Mouse (Mus musculus) left cerebral cortex, postnatal 10 days (tissue): ENCODE results near the gene Tm4sf5. TPM values are rescaled to one million over a fixed set of nuclear protein-coding genes. Genes with fewer than 3 reads are reported as not detected.
"Not testable (repeated sequence)": the region's sequence is repeated elsewhere in the genome, so short reads cannot be mapped to it uniquely, and the experiment has no call there.

ENCODE experiments used
- DNase-seq, 2 experiments: peaks; one replicate each; pipeline ENCODE4 v3.0.0; 2021 to 2022; ENCODE audit warnings: low spot score in 2 of 2, mixed read lengths in 1 of 2; ENCODE audit errors: extremely low spot score in 1 of 2
- intact Hi-C: fragments of 180-260 bp; cut with DNase I; formaldehyde crosslinking; loops from one replicate; pipeline ENCODE4 v1.15.1; 2025
- total RNA-seq, 2 experiments: library from RNA; stranded (reverse); gene quantifications; 2 replicates each; pipeline ENCODE4 v1.2.3; 2021

Tm4sf5 gene
- total RNA-seq, 2 experiments from 2014 or later: 1.4 to 1.5 TPM

DNA sequence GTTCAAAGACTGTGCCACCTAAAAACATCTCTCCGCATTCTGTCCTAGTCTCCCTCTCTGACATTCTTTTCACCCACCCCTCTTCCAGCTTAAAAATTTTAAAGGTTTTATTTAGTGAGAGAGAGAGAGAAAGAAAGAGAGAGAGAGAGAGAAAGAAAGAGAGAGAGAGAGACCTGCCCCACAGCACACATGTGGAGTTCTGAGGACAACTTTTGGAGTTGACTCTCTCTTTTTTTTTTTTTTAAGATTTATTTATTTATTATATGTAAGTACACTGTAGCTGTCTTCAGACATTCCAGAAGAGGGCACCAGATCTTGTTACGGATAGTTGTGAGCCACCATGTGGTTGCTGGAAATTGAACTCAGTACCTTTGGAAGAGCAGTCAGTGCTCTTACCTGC lies 26.0 kb downstream of the Tm4sf5 start:
- intact Hi-C loops, DNase-seq: not testable (repeated sequence)

DNA sequence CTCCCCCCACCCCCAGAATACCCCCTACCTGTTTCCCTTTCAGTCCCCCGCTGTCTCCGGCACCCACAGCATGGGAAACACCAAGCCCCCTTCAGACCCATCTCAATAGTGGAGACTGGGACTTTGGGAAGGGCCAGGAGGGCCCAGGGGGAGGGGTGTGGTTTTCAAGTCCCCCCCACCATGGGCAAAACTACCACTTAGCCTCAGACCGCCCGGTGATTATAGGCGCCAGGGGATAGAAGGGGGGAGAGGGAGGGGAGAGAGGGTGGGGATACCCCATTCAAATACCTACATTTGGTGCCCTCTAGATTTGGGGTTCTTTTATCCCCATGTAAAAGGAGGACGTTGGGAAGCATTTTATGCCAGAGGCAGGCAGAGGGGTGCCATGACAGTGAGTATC lies 27.8 kb downstream of the Tm4sf5 start, which contains the start of gene Gm40193:
Gm40193 (minus strand) TSS at position 101 of the 400 bp plus-strand sequence.
- intact Hi-C loops: no loop called here
- DNase-seq: no peak

DNA sequence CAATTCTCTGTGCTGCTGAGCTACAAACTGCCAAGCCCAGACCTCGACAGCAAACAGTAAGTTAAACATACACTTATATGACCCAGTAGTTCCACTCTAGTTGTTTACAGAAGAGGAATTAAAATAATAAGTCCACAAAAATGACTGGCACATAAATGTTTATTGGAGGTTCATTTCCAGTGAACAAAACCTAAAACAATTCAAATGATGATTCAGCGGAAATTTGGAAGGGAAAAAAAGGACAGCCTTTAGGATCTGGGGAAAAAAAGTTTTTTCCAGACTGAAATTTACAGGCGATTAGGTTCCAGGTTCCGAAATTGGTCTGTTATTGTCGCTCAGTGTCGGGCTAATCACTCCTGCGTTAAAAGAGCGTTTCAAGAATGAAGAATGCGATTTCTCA lies 34.4 kb downstream of the Tm4sf5 start:
- no peak for DNase-seq
- intact Hi-C loops: no loop called here

DNA sequence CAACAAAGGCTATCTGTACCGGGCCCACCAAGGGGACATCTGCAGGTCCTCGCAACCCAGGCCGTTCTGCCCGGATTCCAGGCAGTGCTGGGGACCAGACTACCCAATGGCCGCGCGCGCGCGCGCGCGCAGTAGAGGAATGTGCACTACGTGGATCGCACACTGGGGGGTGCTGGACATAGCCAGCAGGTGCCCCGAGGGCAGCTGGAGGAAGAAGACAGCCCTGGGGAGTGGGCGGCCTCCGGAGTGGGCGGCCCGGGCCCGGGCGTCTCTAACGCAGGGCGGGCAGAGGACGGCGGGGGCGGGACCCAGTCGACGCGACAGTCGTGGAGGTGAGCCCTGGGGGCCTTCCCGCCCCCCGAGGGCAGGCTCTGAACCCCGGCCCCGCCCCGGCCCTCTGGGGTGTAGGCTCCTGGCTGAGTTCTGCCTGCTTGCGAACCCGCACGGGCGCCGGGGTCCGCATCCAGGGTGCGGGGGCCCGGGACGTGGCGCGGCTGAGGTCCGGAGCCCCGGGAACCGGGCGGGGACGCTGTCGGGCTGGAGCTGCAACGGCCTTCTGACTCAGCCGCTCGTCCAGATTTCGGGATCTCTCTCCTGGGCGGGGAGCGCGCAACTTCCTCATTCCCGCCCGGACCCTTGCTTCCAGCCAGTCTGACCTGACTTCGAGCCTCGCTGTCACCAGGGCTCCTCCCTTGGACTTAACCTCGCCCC lies 35.0 kb downstream of the Tm4sf5 start, which contains the start of gene Pld2:
Pld2 (plus strand) TSS at position 188 of the 711 bp plus-strand sequence.
- intact Hi-C loops: loop anchor here (5.0 kb wide), 1 partner anchor 67 kb away; no protein-coding TSS in a partner anchor
- DNase-seq: peak; percentile 68 to 95

DNA sequence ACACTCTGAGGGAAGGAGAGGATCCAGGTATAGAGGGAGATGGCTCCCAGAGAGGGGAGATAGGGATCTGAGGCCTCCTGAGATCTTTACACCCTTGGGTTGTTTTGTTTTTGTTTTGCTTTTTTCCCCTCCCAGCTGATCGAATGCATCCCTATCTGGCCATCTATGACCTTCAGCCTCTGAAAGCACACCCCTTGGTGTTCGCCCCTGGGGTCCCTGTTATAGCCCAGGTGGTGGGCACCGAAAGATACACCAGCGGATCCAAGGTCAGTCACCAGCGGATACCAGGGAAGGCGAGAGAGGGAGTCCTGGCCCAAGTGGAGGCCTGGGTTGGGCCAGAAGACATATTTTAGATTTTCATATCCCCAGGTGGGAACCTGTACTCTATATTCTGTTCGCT lies 35.9 kb downstream of the Tm4sf5 start:
- DNase-seq: no peak

DNA sequence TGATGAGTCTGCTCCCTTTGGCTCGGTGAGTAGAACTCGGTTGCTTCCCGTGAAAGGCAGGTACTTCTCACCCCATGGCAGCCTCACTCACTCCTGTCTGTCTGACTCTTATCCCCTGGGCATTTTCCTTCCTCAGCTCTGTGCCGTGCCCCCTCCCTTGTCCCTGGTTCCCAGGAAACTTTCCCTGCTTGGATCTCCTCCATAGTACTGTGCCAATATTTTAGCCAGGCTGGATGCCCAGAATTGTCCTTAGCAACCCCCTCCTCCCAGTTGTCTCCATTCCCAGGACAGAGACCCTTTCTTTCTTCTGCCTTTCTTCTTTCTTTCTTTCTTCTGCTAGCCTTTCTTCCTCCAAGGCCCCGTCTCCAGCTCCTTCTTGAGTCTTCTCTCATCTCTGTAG lies 36.4 kb downstream of the Tm4sf5 start:
- DNase-seq: peak in 1 of 2 experiments; percentile 39
- intact Hi-C loops: loop anchor here (5.0 kb wide), 1 partner anchor 66 kb away; no protein-coding TSS in a partner anchor

More for the DNA sequence above, 35.9 kb downstream of the Tm4sf5 start:
- intact Hi-C loops: loop anchor here (5.0 kb wide), 1 partner anchor 66 kb away; no protein-coding TSS in a partner anchor

DNA sequence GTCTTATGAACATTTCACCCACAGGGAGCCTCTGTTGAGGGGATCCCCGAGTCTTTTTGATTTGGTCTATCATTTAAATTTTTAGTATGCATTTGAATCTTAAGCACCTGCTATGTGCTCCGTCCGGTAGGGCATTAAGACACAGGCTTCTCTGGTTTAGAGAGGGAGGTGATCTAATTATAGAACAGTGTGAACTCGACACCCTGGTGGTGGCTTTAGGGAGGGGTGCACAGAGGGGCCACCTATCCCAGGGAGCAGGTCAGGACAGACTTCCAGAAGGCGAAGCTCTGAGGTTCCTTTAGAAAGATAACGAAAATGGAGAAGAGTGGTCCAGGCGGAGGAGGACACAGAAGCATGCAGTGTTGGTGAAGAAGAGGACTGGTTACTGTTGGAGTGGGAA lies 39.5 kb downstream of the Tm4sf5 start:
- intact Hi-C loops: loop anchor here (5.0 kb wide), 1 partner anchor 63 kb away; no protein-coding TSS in a partner anchor
- no peak for DNase-seq

DNA sequence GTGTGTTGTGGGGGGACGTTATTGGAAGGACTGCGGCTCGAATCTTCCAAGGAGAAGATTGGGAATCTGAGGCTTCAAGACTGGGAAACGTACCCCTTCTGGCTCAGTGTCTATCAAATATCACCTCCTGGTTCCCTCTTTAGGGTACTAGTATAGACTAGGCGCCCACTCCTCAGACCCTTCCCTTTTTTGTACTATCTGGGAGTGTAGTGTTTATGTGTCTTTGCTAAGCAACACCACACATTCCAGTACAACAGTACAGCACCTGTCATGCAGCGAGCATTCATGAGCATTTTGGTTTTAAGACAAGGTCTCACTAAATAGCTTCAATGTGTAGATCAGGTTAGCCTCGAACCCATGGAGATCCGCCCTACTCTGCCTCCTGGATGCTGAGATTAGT lies 46.5 kb downstream of the Tm4sf5 start:
- intact Hi-C loops: no loop called here
- DNase-seq: no peak

DNA sequence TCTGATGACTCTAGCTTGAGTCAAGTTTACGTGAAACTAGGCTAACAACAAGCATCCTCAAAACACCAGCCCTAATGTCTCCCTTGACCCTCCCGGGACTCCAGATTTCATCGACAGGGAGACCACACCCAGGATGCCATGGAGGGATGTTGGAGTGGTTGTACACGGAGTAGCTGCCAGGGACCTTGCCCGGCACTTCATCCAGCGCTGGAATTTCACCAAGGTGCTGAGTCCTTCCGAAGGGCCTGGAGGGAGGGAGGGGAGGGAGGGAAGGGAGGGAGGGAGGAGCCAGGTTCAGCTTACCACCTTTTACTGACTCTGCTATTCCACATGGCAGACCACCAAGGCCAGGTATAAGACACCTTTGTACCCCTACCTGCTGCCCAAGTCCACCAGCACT lies 48.9 kb downstream of the Tm4sf5 start:
- intact Hi-C loops: no loop called here
- no peak for DNase-seq

DNA sequence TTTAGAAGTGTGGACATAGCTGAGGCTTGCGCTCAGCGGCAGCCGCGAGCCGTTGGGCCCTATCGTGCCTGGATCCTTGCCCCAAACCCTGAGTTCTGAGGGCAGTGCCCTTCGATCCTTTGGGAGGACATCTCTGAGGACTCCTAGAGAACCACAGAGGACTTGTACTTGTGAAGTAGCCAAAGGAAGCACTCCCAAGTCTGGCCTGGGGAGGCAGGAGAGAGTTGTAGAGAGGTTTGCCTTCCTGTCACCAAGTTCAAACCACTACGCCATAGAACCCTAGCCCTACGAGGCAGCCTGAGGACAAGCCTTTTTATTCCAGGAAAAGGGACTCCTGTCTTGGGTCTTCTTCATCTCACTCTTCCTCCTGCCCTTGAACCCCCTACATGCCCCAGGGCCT lies 52.5 kb downstream of the Tm4sf5 start:
- intact Hi-C loops: no loop called here

More for the DNA sequence above, 52.5 kb downstream of the Tm4sf5 start:
- DNase-seq: no peak

Other genes starting within 250 kb of the Tm4sf5 start
- under 1 TPM; 0.32 to 0.41 TPM for gene Alox12, start 249.9 kb upstream of the Tm4sf5 start, total RNA-seq
- under 1 TPM; 0.20 to 0.45 TPM for gene Alox12e, start 182.6 kb upstream of the Tm4sf5 start, total RNA-seq
- not detected for gene Alox15, start 153.2 kb upstream of the Tm4sf5 start, total RNA-seq
- gene Pelp1, start 95.2 kb upstream of the Tm4sf5 start, total RNA-seq: 10 to 100 TPM; 48.1 to 48.6 TPM
- 10 to 100 TPM; 75.3 to 76.9 TPM for gene Arrb2, start 72.6 kb upstream of the Tm4sf5 start, total RNA-seq
- 10 to 100 TPM; 20.7 to 23.1 TPM for gene Med11, start 53.3 kb upstream of the Tm4sf5 start, total RNA-seq
- 1 to 10 TPM; 1.0 to 1.1 TPM for gene Zmynd15, start 45.8 kb upstream of the Tm4sf5 start, total RNA-seq
- gene Cxcl16, start 45.3 kb upstream of the Tm4sf5 start, total RNA-seq: under 1 TPM; 0.69 to 0.71 TPM
- gene Vmo1, start 9.4 kb downstream of the Tm4sf5 start, total RNA-seq: not detected
- gene Gltpd2, start 14.0 kb downstream of the Tm4sf5 start, total RNA-seq: not detected
- gene Psmb6, start 20.1 kb downstream of the Tm4sf5 start, total RNA-seq: 100 to 1,000 TPM; 218 to 220 TPM
- not detected for gene Gm40193, start 27.7 kb downstream of the Tm4sf5 start, total RNA-seq
- gene Pld2, start 34.8 kb downstream of the Tm4sf5 start, total RNA-seq: 10 to 100 TPM; 21.4 to 24.5 TPM
- 100 to 1,000 TPM; 252 to 262 TPM for gene Mink1, start 57.6 kb downstream of the Tm4sf5 start, total RNA-seq
- gene 4930544D05Rik, start 110.6 kb downstream of the Tm4sf5 start, total RNA-seq: 1 to 10 TPM in 1 of 2 experiments, under 1 TPM in 1; 0.45 to 1.1 TPM
- gene Chrne, start 114.0 kb downstream of the Tm4sf5 start, total RNA-seq: under 1 TPM in 1 of 2 experiments, not detected in 1; 0.75 TPM
- not detected for gene Gp1ba, start 133.9 kb downstream of the Tm4sf5 start, total RNA-seq
- 10 to 100 TPM; 62.2 to 62.7 TPM for gene Rnf167, start 142.0 kb downstream of the Tm4sf5 start, total RNA-seq
- 100 to 1,000 TPM; 112 to 121 TPM for gene Slc25a11, start 142.2 kb downstream of the Tm4sf5 start, total RNA-seq
- gene Pfn1, start 149.4 kb downstream of the Tm4sf5 start, total RNA-seq: 100 to 1,000 TPM; 286 to 295 TPM
- gene Eno3, start 152.0 kb downstream of the Tm4sf5 start, total RNA-seq: 10 to 100 TPM in 1 of 2 experiments, 1 to 10 TPM in 1; 9.2 to 10.9 TPM
- gene Spag7, start 164.2 kb downstream of the Tm4sf5 start, total RNA-seq: 10 to 100 TPM; 50.1 to 52.9 TPM
- gene Camta2, start 182.9 kb downstream of the Tm4sf5 start, total RNA-seq: 100 to 1,000 TPM; 151 to 152 TPM
- 1 to 10 TPM; 1.2 to 2.0 TPM for gene Inca1, start 194.9 kb downstream of the Tm4sf5 start, total RNA-seq
- 10 to 100 TPM; 38.6 to 41.8 TPM for gene Kif1c, start 195.3 kb downstream of the Tm4sf5 start, total RNA-seq